Mouse (Mus musculus) kidney, embryonic 14.5 days (tissue): ENCODE measurements around the gene Atp2b2. TPM values are rescaled to one million over a fixed set of nuclear protein-coding genes. Genes with fewer than 3 reads are reported as not detected.

ENCODE experiments used
- ATAC-seq: fragments of 200-750 bp; cut with Nextera tagmentation; 2 replicates; pipeline ENCODE4 v1.8.0; 2017; ENCODE audit warnings: moderate number of reproducible peaks, mild to moderate bottlenecking, moderate TSS enrichment, moderate library complexity; ENCODE audit not compliant: low FRiP score, low TSS enrichment
- H3K27ac ChIP-seq: fragments of 300-500 bp; sonication (generic); 2 replicates; pipeline ENCODE4 v1.5.1; 2014; ENCODE audit warnings: low read depth, mild to moderate bottlenecking, low read length, moderate library complexity, mixed read lengths
- H3K27me3 ChIP-seq: fragments of 300-500 bp; sonication (generic); 2 replicates; pipeline ENCODE4 v1.6.1; 2014; ENCODE audit warnings: mild to moderate bottlenecking, low read length; ENCODE audit not compliant: control insufficient read depth, insufficient read depth
- H3K36me3 ChIP-seq: fragments of 300-500 bp; sonication (generic); 2 replicates; pipeline ENCODE4 v1.6.1; 2014; ENCODE audit warnings: low read length, mixed read lengths; ENCODE audit not compliant: control insufficient read depth, insufficient read depth
- H3K4me1 ChIP-seq: fragments of 300-500 bp; sonication (generic); 2 replicates; pipeline ENCODE4 v1.6.1; 2014; ENCODE audit warnings: low read length, mixed read lengths; ENCODE audit not compliant: control insufficient read depth, insufficient read depth
- H3K4me2 ChIP-seq: fragments of 300-500 bp; sonication (generic); replicated peaks from 2 replicates; pipeline ENCODE4 v1.6.1; 2014; ENCODE audit warnings: low read depth, mild to moderate bottlenecking, low read length
- H3K4me3 ChIP-seq: fragments of 300-500 bp; sonication (generic); 2 replicates; pipeline ENCODE4 v1.5.1; 2014; ENCODE audit warnings: mild to moderate bottlenecking, low read length
- H3K9ac ChIP-seq: fragments of 300-500 bp; sonication (generic); 2 replicates; pipeline ENCODE4 v1.6.1; 2014; ENCODE audit warnings: low read depth, mild to moderate bottlenecking, low read length, moderate library complexity
- H3K9me3 ChIP-seq: fragments of 300-500 bp; sonication (generic); 2 replicates; pipeline ENCODE4 v1.6.1; 2016; ENCODE audit warnings: low read length; ENCODE audit not compliant: control insufficient read depth
- WGBS: fragments of 180-500 bp; shearing (Covaris S2); extraction: QIAGEN DNeasy Blood & Tissue Kit; methylation state at CpG from one replicate; pipeline ENCODE4 v1.1.7; 2014; 5-methylcytosine and 5-hydroxymethylcytosine counted together
- polyA plus RNA-seq: library from polyadenylated mRNA; unstranded; fragments of >200 nt; fragmentation: Nextera tagmentation; extraction: Ambion mirVana; gene quantifications from 2 replicates; pipeline ENCODE4 v1.2.1, GENCODE M21; 2014

The Atp2b2 gene
- polyA plus RNA-seq: 0.29 and 0.47 TPM in 2 replicates

DNA sequence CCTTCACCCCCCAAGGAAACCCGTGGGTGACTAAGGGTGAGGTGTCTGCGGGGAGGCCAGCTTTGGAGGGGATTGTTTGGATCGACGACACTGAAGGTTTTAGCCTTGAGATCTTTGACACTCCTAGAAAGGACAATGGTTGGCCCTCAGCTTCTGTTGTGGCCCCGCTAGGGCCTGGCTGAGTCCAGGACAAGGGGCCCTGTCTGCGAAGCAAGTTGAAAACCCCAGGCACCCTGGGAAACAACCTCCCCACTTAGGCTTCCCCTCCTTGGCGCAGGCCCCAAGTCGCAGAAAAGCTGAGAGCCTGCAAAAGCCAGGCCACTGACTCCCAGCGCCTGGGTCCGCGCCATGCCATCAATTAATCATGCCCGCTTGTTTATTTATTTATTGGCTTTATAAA lies at the start of gene Atp2b2:
Gene Atp2b2 (minus strand): TSS at position 282 of the 400 bp plus-strand sequence.
- no peaks in the 10 kb centered on the region for H3K36me3 ChIP-seq
- peak within 1 kb of the TSS; percentile 50; the same call in 1 of the 2 replicates for H3K9ac ChIP-seq
- H3K4me1 ChIP-seq: no peaks in the 10 kb centered on the region
- peak within 1 kb of the TSS; percentile 45 for H3K4me3 ChIP-seq
- H3K9me3 ChIP-seq: no peaks in the 10 kb centered on the region
- H3K27ac ChIP-seq: no peak within 1 kb of the TSS
- WGBS: 27% methylated on average over 12 of the region's 12 CpGs
- no peak for ATAC-seq
- H3K4me2 ChIP-seq: peak within 1 kb of the TSS; percentile 96
- peaks cover 48% of the 10 kb centered on the region for H3K27me3 ChIP-seq

- no peak overlapping the region for H3K4me2 ChIP-seq
- no peaks in the 10 kb centered on the region for H3K4me1 ChIP-seq
- H3K9ac ChIP-seq: no peak overlapping the region
- ATAC-seq: no peak
- H3K36me3 ChIP-seq: no peaks in the 10 kb centered on the region
- 18% methylated on average over 5 of the region's 5 CpGs for WGBS
- no peaks in the 10 kb centered on the region for H3K9me3 ChIP-seq
- H3K27ac ChIP-seq: no peak overlapping the region
- no peak overlapping the region for H3K4me3 ChIP-seq
- no peaks in the 10 kb centered on the region for H3K27me3 ChIP-seq
These were observed 47.2 kb upstream of the Atp2b2 start for GRCm38 (mm10) chr6:114089626-114090025.

DNA sequence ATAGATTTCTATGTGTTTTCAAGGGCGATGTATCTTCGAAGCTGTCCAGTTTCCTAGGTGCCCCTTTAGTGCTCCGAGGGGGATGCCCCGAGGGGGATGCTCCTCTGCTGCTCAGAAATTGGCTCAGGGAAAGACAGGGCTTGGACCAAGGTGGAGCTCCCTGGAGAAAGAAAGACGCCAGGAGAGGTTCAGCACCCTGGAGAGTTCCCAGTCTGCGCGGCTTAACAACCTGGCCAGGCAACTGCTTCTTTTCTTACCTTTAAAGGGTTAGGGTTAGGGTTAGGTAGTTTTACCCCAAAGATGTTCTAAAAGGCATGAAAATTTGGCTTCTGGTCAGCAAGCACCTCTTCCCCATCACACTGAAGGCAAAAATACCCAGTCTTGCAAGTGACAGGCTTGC lies 44.7 kb upstream of the Atp2b2 start:
- 21% methylated on average over 7 of the region's 7 CpGs for WGBS
- Histone ChIP-seq H3K9ac (no peak overlapping the region), H3K27ac (no peak overlapping the region), H3K4me2 (no peak overlapping the region), H3K4me1 (no peaks in the 10 kb centered on the region), H3K36me3 (no peaks in the 10 kb centered on the region), H3K27me3 (no peaks in the 10 kb centered on the region), H3K4me3 (no peak overlapping the region), H3K9me3 (no peaks in the 10 kb centered on the region)
- ATAC-seq: no peak

DNA sequence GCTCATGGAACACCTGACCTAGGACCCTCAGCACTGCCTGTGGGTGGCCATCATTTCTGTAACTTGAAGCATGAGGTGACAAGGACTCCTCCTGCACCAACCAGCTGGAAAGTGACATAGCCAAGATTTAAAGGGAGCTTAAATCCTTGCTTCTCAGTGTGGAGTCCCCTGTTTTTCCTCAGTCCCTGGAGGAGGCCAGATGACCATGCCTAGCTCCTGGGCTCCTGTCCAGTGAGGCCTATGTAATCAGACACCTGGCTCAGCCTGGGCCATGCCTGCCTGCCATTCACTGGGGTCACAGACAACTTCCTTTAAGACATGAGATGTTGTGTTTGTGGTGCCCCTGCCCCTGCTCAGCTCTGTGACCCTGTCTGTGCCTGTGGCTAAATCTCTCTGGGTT lies 36.1 kb upstream of the Atp2b2 start:
- ATAC-seq: 0 out of 2 replicates have a peak, but pooled peaks have one; percentile 68
- Histone ChIP-seq H3K36me3 (no peaks in the 10 kb centered on the region), H3K9me3 (no peaks in the 10 kb centered on the region), H3K4me3 (no peak overlapping the region), H3K4me2 (no peak overlapping the region), H3K9ac (no peak overlapping the region), H3K27ac (no peak overlapping the region), H3K4me1 (no peaks in the 10 kb centered on the region), H3K27me3 (no peaks in the 10 kb centered on the region)

- H3K4me3 ChIP-seq: no peak overlapping the region
- no peak overlapping the region for H3K4me2 ChIP-seq
- no peak overlapping the region for H3K9ac ChIP-seq
- no peak overlapping the region for H3K27ac ChIP-seq
- H3K9me3 ChIP-seq: no peaks in the 10 kb centered on the region
- peak; percentile 66 for ATAC-seq
- H3K27me3 ChIP-seq: no peaks in the 10 kb centered on the region
- no peaks in the 10 kb centered on the region for H3K4me1 ChIP-seq
- H3K36me3 ChIP-seq: no peaks in the 10 kb centered on the region
- WGBS: 39% methylated on average over 3 of the region's 3 CpGs
These were observed 34.1 kb upstream of the Atp2b2 start for GRCm38 (mm10) chr6:114076560-114076959.

DNA sequence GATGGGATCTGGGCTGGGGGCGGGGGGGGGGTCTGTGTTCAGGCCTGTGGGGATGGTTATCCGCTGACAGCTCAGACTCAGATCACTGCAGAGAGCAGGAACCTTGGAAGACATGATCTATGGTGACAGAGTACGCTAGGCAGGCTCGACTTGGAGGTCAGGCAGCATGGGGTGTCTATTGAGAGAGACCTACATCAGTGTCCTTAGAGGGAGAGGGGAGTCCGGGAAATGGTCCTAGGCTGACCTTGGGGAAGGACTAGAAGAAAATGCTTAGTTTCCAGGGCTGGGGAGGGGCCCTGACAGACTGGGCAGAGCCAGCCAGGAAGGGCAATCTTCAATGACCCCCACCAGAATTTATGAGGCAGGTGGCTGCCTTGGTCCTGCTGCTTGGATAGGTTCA lies 33.6 kb upstream of the Atp2b2 start:
- no peaks in the 10 kb centered on the region for H3K4me1 ChIP-seq
- ATAC-seq: 0 out of 2 replicates have a peak, but pooled peaks have one; percentile 17
- WGBS: 46% methylated on average over 5 of the region's 5 CpGs
- no peak overlapping the region for H3K27ac ChIP-seq
- H3K4me3 ChIP-seq: no peak overlapping the region
- no peak overlapping the region for H3K4me2 ChIP-seq
- no peaks in the 10 kb centered on the region for H3K9me3 ChIP-seq
- no peak overlapping the region for H3K9ac ChIP-seq
- no peaks in the 10 kb centered on the region for H3K27me3 ChIP-seq
- no peaks in the 10 kb centered on the region for H3K36me3 ChIP-seq

DNA sequence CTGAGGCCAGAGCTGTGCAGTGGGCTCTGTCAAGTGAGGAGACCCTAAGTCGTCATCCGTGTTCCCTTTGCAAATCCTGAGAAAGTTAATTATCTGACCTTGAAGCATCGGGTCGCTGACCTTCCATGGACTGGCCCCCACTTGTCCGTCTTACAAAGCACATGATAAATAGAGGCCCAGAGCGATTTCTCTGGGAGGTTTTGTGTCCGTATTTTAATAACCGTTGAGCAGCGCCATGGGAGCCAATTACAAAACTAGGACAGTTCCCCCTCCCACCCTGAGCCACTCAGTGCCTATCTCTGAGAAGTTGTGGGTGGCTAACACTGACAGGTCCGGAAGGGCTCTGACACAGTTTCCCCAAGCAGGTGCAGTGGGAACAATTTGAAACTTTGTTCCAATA lies 32.5 kb upstream of the Atp2b2 start:
- no peaks in the 10 kb centered on the region for H3K9me3 ChIP-seq
- no peaks in the 10 kb centered on the region for H3K4me1 ChIP-seq
- H3K36me3 ChIP-seq: no peaks in the 10 kb centered on the region
- H3K4me3 ChIP-seq: no peak overlapping the region
- no peak overlapping the region for H3K27ac ChIP-seq
- WGBS: 57% methylated on average over 10 of the region's 10 CpGs
- no peaks in the 10 kb centered on the region for H3K27me3 ChIP-seq
- no peak for ATAC-seq
- H3K9ac ChIP-seq: no peak overlapping the region
- no peak overlapping the region for H3K4me2 ChIP-seq

DNA sequence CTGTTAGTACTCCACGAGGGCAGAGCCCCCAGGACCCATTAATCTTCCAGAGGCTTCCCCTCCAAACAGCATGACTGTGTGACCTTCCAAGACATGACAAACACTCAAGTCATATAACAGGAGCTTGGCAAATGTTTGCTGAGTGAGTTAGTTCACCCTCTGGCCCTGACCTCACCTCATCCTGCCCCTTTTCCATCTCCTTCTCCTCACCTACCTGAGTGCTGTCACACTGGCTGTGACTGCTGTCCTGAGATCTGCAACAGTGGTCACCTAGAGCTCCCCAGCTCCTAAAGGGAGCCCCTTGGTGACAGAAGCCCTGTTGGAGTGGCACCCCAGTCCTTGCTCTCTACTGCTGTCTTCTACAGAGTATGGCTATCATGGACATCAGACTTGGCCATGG lies 31.8 kb upstream of the Atp2b2 start:
- Histone ChIP-seq H3K9me3 (no peaks in the 10 kb centered on the region), H3K4me2 (no peak overlapping the region), H3K36me3 (no peaks in the 10 kb centered on the region), H3K27ac (no peak overlapping the region), H3K27me3 (no peaks in the 10 kb centered on the region), H3K4me3 (no peak overlapping the region), H3K4me1 (no peaks in the 10 kb centered on the region), H3K9ac (no peak overlapping the region)
- ATAC-seq: no peak
- 6% methylated on average over 1 of the region's 1 CpGs for WGBS

GRCm38 (mm10) chr6:114071564-114071963 lies 29.2 kb upstream of the Atp2b2 start:
- Histone ChIP-seq H3K27me3 (no peaks in the 10 kb centered on the region), H3K4me3 (no peak overlapping the region), H3K4me2 (no peak overlapping the region), H3K9me3 (no peaks in the 10 kb centered on the region), H3K27ac (no peak overlapping the region), H3K9ac (no peak overlapping the region), H3K4me1 (no peaks in the 10 kb centered on the region), H3K36me3 (no peaks in the 10 kb centered on the region)
- no peak; the same call in 1 of the 2 replicates for ATAC-seq
- WGBS: 6% methylated on average over 4 of the region's 4 CpGs
